Comparison of ENCODE assay signal across 14 mouse cellular contexts in genomic region chr5:139892326-139892994, GRCm38 (mm10). TPM values are rescaled to one million over a fixed set of nuclear protein-coding genes. Genes with fewer than 3 reads are reported as not detected.
A peak's percentile ranks its signal among the peaks of the same experiment; 100 is the strongest.
DNase-seq lines count a peak whose midpoint lies in the region; ATAC-seq lines count a peak whose summit lies in the region.
"Had no signal": no experiment of that assay in that cellular context is flagged by ENCODE, and none has a peak within 500 bp of the region (broad histone marks: within the 10 kb centered on the region; RNA-seq: fewer than 3 reads in every experiment).

No protein-coding gene starts in this region.

- H3K4me3 ChIP-seq in hindbrain, embryonic 15.5 days: no peak overlapping the region
- H3K4me3 ChIP-seq in midbrain, embryonic 12.5 days: no peak overlapping the region
- H3K4me3 ChIP-seq: embryonic facial prominence, embryonic 15.5 days; left cerebral cortex, adult 2 months had no signal

- H3K9ac ChIP-seq in hindbrain, embryonic 15.5 days: no peak overlapping the region
- no peak overlapping the region for H3K9ac ChIP-seq in midbrain, embryonic 12.5 days (replicated peaks)
- H3K9ac ChIP-seq: embryonic facial prominence, embryonic 15.5 days had no signal

- peak; percentile 47 for ATAC-seq in hindbrain, embryonic 15.5 days (ENCODE audit: low FRiP score, low read depth)
- peak; percentile 83 for ATAC-seq in midbrain, embryonic 12.5 days (ENCODE audit: low FRiP score, low read depth)
- no peak for ATAC-seq in activated CD4-positive, CD25-positive, alpha-beta regulatory T cell, adult 4 months
- no peak for ATAC-seq in megakaryocyte progenitor cell, adult 5-6 weeks (replicated peaks; ENCODE audit: poor library complexity)

- H3K27me3 ChIP-seq in hindbrain, embryonic 15.5 days: no peaks in the 10 kb centered on the region
- peaks cover 17% of the 10 kb centered on the region; the same call in 1 of the 2 replicates for H3K27me3 ChIP-seq in midbrain, embryonic 12.5 days
- H3K27me3 ChIP-seq: embryonic facial prominence, embryonic 15.5 days had no signal

- 17% methylated on average over 5 of the region's 5 CpGs for WGBS in hindbrain, embryonic 15.5 days
- WGBS in midbrain, embryonic 12.5 days: 18% methylated on average over 5 of the region's 5 CpGs

- no peak overlapping the region for H3K27ac ChIP-seq in hindbrain, embryonic 15.5 days (replicated peaks)
- H3K27ac ChIP-seq in midbrain, embryonic 12.5 days (replicated peaks): peak overlapping the region; percentile 74
- H3K27ac ChIP-seq: embryonic facial prominence, embryonic 15.5 days; left cerebral cortex, adult 2 months had no signal

- H3K36me3 ChIP-seq in hindbrain, embryonic 15.5 days: no peaks in the 10 kb centered on the region
- no peaks in the 10 kb centered on the region for H3K36me3 ChIP-seq in midbrain, embryonic 12.5 days
- H3K36me3 ChIP-seq: embryonic facial prominence, embryonic 15.5 days had no signal

- DNase-seq in lung, postnatal 4 days: peak; percentile 8 to 36
- DNase-seq in lung, postnatal 10 days: no peak
- no peak for DNase-seq in layer of hippocampus, postnatal 25 days (ENCODE audit: extremely low spot score in 1 of 2, low spot score in 1 of 2)
- no peak for DNase-seq in spleen, postnatal 4 days (ENCODE audit: low spot score in 2 of 2)
- DNase-seq: gastrocnemius, postnatal 36 days; thymus, postnatal 36 days had no signal

- H3K4me1 ChIP-seq in hindbrain, embryonic 15.5 days (replicated peaks): peaks cover 27% of the 10 kb centered on the region
- peaks cover 54% of the 10 kb centered on the region for H3K4me1 ChIP-seq in midbrain, embryonic 12.5 days

- no peaks in the 10 kb centered on the region for H3K9me3 ChIP-seq in hindbrain, embryonic 15.5 days
- no peaks in the 10 kb centered on the region for H3K9me3 ChIP-seq in midbrain, embryonic 12.5 days
- H3K9me3 ChIP-seq: embryonic facial prominence, embryonic 15.5 days had no signal

- no peak overlapping the region for H3K4me2 ChIP-seq in hindbrain, embryonic 15.5 days
- no peak overlapping the region for H3K4me2 ChIP-seq in midbrain, embryonic 12.5 days (replicated peaks)
- H3K4me2 ChIP-seq: embryonic facial prominence, embryonic 15.5 days had no signal

RNA-seq across cellular contexts. Expression of gene Elfn1, which starts 15.3 kb away (rescaled TPM):
- 2.8 and 3.9 TPM in 2 replicates for polyA plus RNA-seq in hindbrain, embryonic 15.5 days (2015; fragmentation: Nextera tagmentation; extraction: Ambion mirVana)
- 0.94 and 1.2 TPM in 2 replicates for polyA plus RNA-seq in midbrain, embryonic 12.5 days (2016; fragmentation: Nextera tagmentation; extraction: Ambion mirVana)
- 10 to 100 TPM; 27.4 to 29.4 TPM for total RNA-seq in layer of hippocampus, postnatal 25 days (2021)
- polyA plus RNA-seq in activated CD4-positive, CD25-positive, alpha-beta regulatory T cell, adult 4 months (2017; shearing (Covaris generic)): not detected
- 0.02 TPM in 1 of 2 replicates, not detected in the other for total RNA-seq in megakaryocyte progenitor cell, adult 5-6 weeks (2015)
- not detected in 2 replicates for total RNA-seq in megakaryocyte progenitor cell, adult 5-6 weeks (2017)
- total RNA-seq: gastrocnemius, postnatal 36 days; hematopoietic stem cell, adult 5-6 weeks had no signal
- polyA plus RNA-seq: liver, embryonic 16.5 days had no signal

Comparison
In these comparisons a context has a peak if more than half of its experiments do, and no peak if none do; other contexts are left out.
1. DNase-seq: peak in lung, postnatal 4 days (2 of 2); none in lung, postnatal 10 days (single experiment), layer of hippocampus, postnatal 25 days (0 of 2) and spleen, postnatal 4 days (0 of 2).
2. ATAC-seq: peak in hindbrain, embryonic 15.5 days (single experiment) and midbrain, embryonic 12.5 days (single experiment); none in activated CD4-positive, CD25-positive, alpha-beta regulatory T cell, adult 4 months (single experiment) and megakaryocyte progenitor cell, adult 5-6 weeks (single experiment).